Mouse (Mus musculus) frontal cortex, postnatal 25 days (tissue): ENCODE results near the gene Acot11.

Source experiments
- DNase-seq, 2 experiments: peaks; one replicate each; pipeline ENCODE4 v3.0.0; 2022; ENCODE audit warnings: low spot score in 2 of 2

Acot11 gene

GRCm38 (mm10) chr4:106804910-106805274 is at the start of gene Acot11:
TSS of gene Acot11 (minus strand) at chr4:106804998.
- no peak for DNase-seq

- DNase-seq = no peak
Measured at GRCm38 (mm10) chr4:106848290-106849092, 43.7 kb upstream of the Acot11 start.

- no peak for DNase-seq
Measured at GRCm38 (mm10) chr4:106847591-106848289, 42.9 kb upstream of the Acot11 start.

- no peak for DNase-seq
Measured at GRCm38 (mm10) chr4:106842561-106842960, 37.8 kb upstream of the Acot11 start.

GRCm38 (mm10) chr4:106841856-106842255 is 37.1 kb upstream of the Acot11 start:
- DNase-seq = no peak

GRCm38 (mm10) chr4:106841303-106841702 is 36.5 kb upstream of the Acot11 start:
- no peak for DNase-seq

- no peak for DNase-seq
Measured at GRCm38 (mm10) chr4:106840651-106841145, 35.9 kb upstream of the Acot11 start.

GRCm38 (mm10) chr4:106839964-106840611 is 35.3 kb upstream of the Acot11 start:
- DNase-seq = peak; percentile 78 to 80

GRCm38 (mm10) chr4:106839254-106839834 is 34.5 kb upstream of the Acot11 start:
- peak; percentile 30 to 33 for DNase-seq

- peak; percentile 91 to 94 for DNase-seq
Measured at GRCm38 (mm10) chr4:106838548-106839253, 33.9 kb upstream of the Acot11 start.

- DNase-seq = peak; percentile 41 to 54
Measured at GRCm38 (mm10) chr4:106837964-106838363, 33.2 kb upstream of the Acot11 start.

GRCm38 (mm10) chr4:106837425-106837824 is 32.6 kb upstream of the Acot11 start:
- no peak for DNase-seq

GRCm38 (mm10) chr4:106830545-106831112 is 25.8 kb upstream of the Acot11 start:
- DNase-seq = no peak

- peak; percentile 30 to 60 for DNase-seq
Measured at GRCm38 (mm10) chr4:106827738-106828361, 23.1 kb upstream of the Acot11 start.

GRCm38 (mm10) chr4:106825229-106825628 is 20.4 kb upstream of the Acot11 start:
- DNase-seq = no peak

GRCm38 (mm10) chr4:106819404-106819803 is 14.6 kb upstream of the Acot11 start:
- DNase-seq = no peak

- no peak for DNase-seq
Measured at GRCm38 (mm10) chr4:106818332-106818731, 13.5 kb upstream of the Acot11 start.

GRCm38 (mm10) chr4:106817017-106817416 is 12.2 kb upstream of the Acot11 start:
- no peak for DNase-seq

GRCm38 (mm10) chr4:106815396-106816324 is 10.9 kb upstream of the Acot11 start:
- no peak for DNase-seq
